Comparison of ENCODE assay signal across 17 mouse cellular contexts in the genomic region with DNA sequence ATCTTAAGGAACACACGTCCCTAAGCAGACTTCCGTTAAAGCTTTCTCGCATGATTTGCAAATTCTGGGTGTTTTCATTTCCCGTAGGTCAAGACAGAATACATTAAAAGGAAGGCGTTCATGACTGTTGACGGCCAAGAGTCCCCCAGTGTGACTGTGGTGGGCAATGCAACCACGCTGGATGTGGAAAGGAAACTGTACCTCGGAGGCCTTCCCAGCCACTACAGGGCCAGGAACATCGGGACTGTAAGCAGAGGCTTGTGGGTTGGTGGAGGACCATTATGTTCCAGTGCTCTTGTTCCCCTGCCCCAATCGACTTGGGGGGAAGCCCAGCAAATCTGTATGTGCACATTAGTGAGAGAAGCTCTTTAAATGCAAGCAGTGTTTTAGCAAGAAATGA.
DNase-seq lines count a peak whose midpoint lies in the region; TF ChIP-seq lines count a peak whose summit lies in the region.
"Had no signal": no experiment of that assay in that cellular context is flagged by ENCODE, and none has a peak within 500 bp of the region (broad histone marks: within the 10 kb centered on the region; RNA-seq: fewer than 3 reads in every experiment).

No protein-coding gene starts in this region.

- no peak overlapping the region for H3K27ac ChIP-seq in heart, embryonic 10.5 days
- H3K27ac ChIP-seq in heart, adult 2 months: no peak overlapping the region

- H3K9ac ChIP-seq in heart, adult 2 months (ENCODE audit: low read depth, low read length): no peak overlapping the region

- peak; percentile 76 for DNase-seq in heart, adult 11 months
- DNase-seq in heart, adult 9 months (ENCODE audit: low spot score in 2 of 2): no peak
- peak; percentile 70 for DNase-seq in heart, embryonic 10.5 days (ENCODE audit: low spot score)
- no peak for DNase-seq in heart, adult 2 months
- DNase-seq: adrenal gland, adult 2 months; adrenal gland, adult 8-10 months; adrenal gland, postnatal 10 days; adrenal gland, postnatal 14 days; adrenal gland, postnatal 25 days; adrenal gland, postnatal 36 days; B cell, adult 2 months; cerebellum, adult 11 months; cerebellum, adult 11-12 months; cerebellum, adult 18-20 months had no signal

- H3K9me3 ChIP-seq in heart, embryonic 10.5 days: no peaks in the 10 kb centered on the region

- WGBS in heart, embryonic 10.5 days: 88% methylated on average over 10 of the region's 10 CpGs
- 89% methylated on average over 10 of the region's 10 CpGs for WGBS in heart, adult 2 months

- no peaks in the 10 kb centered on the region for H3K36me3 ChIP-seq in heart, embryonic 10.5 days
- no peaks in the 10 kb centered on the region for H3K36me3 ChIP-seq in heart, adult 2 months (ENCODE audit: control insufficient read depth, insufficient read depth, low read length)
- H3K36me3 ChIP-seq: G1E had no signal

- no peak overlapping the region for H3K4me3 ChIP-seq in heart, embryonic 10.5 days
- H3K4me3 ChIP-seq in heart, adult 2 months: no peak overlapping the region

- H3K4me1 ChIP-seq in heart, embryonic 10.5 days: no peaks in the 10 kb centered on the region
- no peaks in the 10 kb centered on the region for H3K4me1 ChIP-seq in heart, adult 2 months (ENCODE audit: control insufficient read depth, insufficient read depth, low read length)

- TF ChIP-seq CTCF in heart, adult 2 months (IDR thresholded peaks at IDR 0.05): no peak

- no peak for TF ChIP-seq EP300 in heart, adult 2 months (IDR thresholded peaks at IDR 0.05; ENCODE audit: insufficient read depth, low read depth, low read length)

- no peak for TF ChIP-seq POLR2A in heart, adult 2 months (IDR thresholded peaks at IDR 0.05; ENCODE audit: insufficient read depth, low read depth, low read length)

- no peaks in the 10 kb centered on the region for H3K27me3 ChIP-seq in heart, embryonic 10.5 days (ENCODE audit: insufficient read depth, poor library complexity, severe bottlenecking)
- no peaks in the 10 kb centered on the region for H3K27me3 ChIP-seq in heart, adult 2 months (ENCODE audit: control insufficient read depth, insufficient read depth, low read length)
- H3K27me3 ChIP-seq: CH12.LX, Patski had no signal

- no peaks in the 10 kb centered on the region for H3K79me2 ChIP-seq in heart, adult 2 months (replicated peaks; ENCODE audit: control insufficient read depth, insufficient read depth, low read length)

- intact Hi-C loops in heart, adult 2 months (cut with DNase I): no loop called here

Comparison
In these comparisons a context has a peak if more than half of its experiments do, and no peak if none do; other contexts are left out.
1. DNase-seq: peak in heart, adult 11 months (single experiment) and heart, embryonic 10.5 days (single experiment); none in heart, adult 9 months (0 of 2) and heart, adult 2 months (0 of 2).